Mouse (Mus musculus) splenic B cell, adult 2 months (primary cell): ENCODE results near the gene Rdh16f1.
"Not testable (repeated sequence)": the region's sequence is repeated elsewhere in the genome, so short reads cannot be mapped to it uniquely, and the experiment has no call there.

Experiments used
- DNase-seq: peaks from one replicate; pipeline ENCODE4 v3.0.0-alpha.2; 2011; ENCODE audit warnings: low read depth, low spot score
- H3K27me3 ChIP-seq: 2 replicates; pipeline ENCODE4 v1.6.1; 2012; ENCODE audit warnings: mild to moderate bottlenecking, low read length, moderate library complexity, mixed read lengths; ENCODE audit not compliant: control insufficient read depth, poor library complexity, insufficient read depth, severe bottlenecking
- H3K36me3 ChIP-seq: 2 replicates; pipeline ENCODE4 v1.6.1; 2012; ENCODE audit warnings: mild to moderate bottlenecking, low read length, moderate library complexity, mixed read lengths; ENCODE audit not compliant: control insufficient read depth, poor library complexity, insufficient read depth, severe bottlenecking

Rdh16f1 gene

DNA sequence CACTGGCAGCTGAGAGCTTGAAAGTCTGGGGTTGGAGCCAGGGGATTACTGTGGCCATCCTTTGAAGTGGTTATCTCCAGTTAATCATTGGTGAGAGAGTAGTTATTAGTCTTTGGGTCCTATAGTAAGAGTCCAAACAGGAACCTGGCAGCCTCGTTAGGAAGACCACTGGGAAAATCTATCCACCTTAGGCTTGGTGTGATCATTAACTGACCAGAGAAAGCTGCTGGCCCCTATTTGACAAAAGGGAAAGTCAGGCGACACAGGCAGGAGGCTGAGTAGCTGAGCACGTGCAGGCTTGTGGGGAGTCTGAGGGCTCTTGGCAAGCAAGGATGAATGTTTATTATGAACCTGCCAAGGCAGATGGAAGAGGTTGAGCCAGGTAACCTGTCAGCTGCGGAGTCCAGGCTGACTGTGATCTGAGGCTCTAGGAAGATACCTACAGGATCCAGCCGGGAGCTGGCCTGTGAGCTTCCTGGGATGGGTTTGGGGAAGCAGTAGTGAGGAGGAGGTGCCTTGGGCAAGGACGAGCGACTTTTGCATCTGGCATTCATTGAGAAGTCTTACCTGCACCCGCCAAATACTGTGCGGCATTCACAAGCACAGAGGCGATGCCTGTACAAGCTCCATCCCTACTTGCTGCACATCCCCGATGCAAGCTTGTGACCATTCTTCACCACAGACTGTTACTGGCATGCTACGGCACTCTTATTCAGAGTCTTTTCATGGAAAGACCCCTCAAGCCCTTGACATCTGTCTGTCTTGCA, 4.5 kb downstream of the Rdh16f1 start:
- no peaks in the 10 kb centered on the region for H3K27me3 ChIP-seq
- H3K36me3 ChIP-seq, result no peaks in the 10 kb centered on the region
- DNase-seq, result no peak

DNA sequence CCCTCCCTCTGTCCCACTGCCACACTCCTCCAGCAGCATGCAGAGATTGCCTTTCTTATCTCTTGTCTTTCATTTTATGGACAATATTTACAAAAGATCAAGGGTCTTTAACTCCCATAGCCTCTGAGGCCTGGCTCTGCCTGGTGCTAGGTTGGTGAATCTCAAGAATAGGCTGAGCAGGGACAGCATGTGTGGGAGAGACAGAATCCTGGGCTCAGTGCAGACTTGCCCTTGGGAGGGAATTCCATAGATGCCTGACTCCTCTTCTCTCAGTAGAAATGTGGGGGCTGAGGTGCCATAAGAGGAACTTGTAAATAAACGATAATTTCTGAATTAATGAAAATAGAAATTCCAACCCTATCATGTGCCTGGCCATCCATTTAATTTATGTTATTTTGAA, 7.0 kb downstream of the Rdh16f1 start:
- H3K36me3 ChIP-seq, result no peaks in the 10 kb centered on the region
- no peak for DNase-seq
- no peaks in the 10 kb centered on the region for H3K27me3 ChIP-seq

DNA sequence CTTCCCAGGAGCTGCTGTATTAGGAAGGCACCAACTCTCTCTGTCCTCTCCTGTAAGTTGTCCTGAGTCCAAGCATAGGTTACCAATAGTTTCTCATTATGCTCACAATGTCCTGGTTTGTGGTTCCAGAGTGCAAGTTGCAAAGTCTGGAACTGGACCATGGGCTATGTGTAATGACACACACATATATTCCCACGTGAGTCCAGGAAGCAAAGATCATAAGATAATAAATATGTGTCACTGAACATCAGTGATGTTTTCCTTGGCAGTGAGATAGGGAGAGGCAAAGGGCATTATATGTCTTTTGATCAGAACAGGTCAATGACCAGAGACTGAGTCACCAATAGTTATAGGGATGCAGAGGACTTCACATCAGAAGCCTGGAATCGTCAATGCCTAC, 16.4 kb downstream of the Rdh16f1 start, which contains the start of gene Rdh9:
Gene Rdh9 (plus strand): TSS at position 376 of the 400 bp plus-strand sequence.
- Histone ChIP-seq H3K36me3 (no peaks in the 10 kb centered on the region), H3K27me3 (no peaks in the 10 kb centered on the region; the same call in 1 of the 2 replicates)
- no peak for DNase-seq

DNA sequence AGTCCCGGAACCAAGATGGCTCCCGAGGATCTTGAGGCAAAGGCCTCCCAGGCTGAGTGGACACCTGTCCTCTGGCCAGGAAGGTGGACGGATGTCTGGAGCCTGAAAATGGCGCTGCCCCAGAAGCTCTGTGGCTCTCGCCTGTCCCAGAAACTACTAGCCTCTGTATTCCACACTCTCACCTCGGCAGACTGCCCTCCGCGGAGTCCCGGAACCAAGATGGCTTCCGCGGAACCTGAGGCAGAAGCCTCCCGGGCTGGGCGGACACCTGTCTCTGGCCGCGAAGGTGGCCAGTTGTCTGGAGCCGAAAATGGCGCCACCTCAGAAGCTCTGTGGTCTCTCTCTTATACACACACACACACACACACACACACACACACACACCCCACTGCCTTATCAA, 22.7 kb downstream of the Rdh16f1 start:
- not testable (repeated sequence) for H3K36me3 ChIP-seq, DNase-seq, H3K27me3 ChIP-seq

DNA sequence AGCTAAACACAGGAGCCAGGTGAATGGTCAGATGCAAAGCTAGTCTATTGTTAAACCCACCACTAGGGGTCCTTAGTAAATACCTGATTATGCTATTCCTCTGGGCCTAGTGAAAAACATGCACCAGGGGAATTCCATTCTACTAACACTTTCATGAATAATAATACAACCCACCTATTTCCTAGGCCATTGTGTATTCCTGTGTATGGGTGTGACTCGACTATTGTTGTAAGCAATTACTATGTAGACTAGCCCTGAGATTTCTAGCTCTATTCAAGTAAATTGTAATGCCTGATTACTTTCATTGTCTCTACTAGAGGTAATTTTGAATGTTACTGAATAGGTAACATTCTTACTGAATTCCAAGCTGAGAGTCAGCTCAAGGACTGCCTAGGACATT, 25.8 kb downstream of the Rdh16f1 start:
- not testable (repeated sequence) for H3K36me3 ChIP-seq, DNase-seq, H3K27me3 ChIP-seq

DNA sequence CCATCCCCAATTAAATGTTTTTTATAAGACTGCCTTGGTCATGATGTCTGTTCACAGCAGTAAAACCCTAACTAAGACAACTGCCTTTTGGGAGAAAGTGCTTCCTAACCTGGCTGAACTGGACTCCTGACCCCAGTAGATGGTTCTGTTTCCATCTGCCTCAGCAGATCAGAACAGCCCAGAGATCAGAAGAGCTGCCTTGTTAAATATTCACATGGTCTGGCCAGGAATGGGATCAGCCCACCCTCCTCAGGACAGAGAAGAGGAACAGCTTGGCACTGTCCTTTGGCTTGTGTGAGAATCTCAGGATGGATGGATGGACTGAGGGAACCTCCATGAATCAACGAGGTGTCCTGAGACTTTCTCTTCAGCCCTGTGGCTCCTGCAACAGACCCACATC, 39.7 kb downstream of the Rdh16f1 start:
- Histone ChIP-seq H3K36me3 (no peaks in the 10 kb centered on the region), H3K27me3 (no peaks in the 10 kb centered on the region)
- DNase-seq, result no peak

DNA sequence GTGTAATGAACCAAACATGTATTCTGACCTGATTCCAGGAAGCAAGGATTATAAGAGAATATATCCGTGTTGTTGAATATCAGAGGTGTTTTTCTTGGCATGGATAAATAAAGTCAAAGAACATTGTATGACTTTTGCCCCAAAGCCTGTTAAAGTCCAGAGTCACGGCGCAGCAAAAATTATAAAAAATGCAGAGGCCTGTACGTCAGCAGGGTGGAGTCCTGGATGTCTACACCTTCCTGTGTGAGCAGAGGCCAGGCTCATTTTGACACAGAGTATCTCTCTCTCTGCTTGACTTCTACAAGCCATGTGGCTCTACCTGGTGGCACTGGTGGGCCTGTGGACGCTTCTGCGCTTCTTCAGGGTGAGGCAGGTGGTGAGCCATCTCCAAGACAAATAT, 41.3 kb downstream of the Rdh16f1 start, which contains the start of gene Rdh16:
Gene Rdh16 (plus strand): TSS at position 262 of the 400 bp plus-strand sequence.
- no peak for DNase-seq
- Histone ChIP-seq H3K36me3 (no peaks in the 10 kb centered on the region), H3K27me3 (no peaks in the 10 kb centered on the region)

DNA sequence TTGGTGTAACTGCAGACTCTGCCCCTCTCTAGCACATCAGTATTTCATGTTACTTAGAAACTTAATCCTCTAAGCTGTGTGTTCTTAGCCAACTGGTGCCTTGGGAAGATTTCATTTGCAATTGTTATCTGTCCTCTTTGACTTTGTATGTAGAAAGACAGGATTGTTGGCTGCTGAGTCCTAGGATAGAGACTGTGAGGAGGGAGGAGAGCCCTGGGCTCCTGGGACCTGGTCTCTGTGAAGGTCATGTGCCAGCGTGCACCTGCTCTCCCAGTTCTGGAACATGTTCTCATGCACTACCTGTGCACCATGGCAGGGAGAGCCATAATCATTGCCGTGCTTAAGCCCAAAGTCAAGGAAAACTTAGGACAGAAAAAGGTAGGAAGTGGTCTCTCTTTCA, 42.0 kb downstream of the Rdh16f1 start:
- no peak for DNase-seq
- Histone ChIP-seq H3K27me3 (no peaks in the 10 kb centered on the region), H3K36me3 (no peaks in the 10 kb centered on the region)

DNA sequence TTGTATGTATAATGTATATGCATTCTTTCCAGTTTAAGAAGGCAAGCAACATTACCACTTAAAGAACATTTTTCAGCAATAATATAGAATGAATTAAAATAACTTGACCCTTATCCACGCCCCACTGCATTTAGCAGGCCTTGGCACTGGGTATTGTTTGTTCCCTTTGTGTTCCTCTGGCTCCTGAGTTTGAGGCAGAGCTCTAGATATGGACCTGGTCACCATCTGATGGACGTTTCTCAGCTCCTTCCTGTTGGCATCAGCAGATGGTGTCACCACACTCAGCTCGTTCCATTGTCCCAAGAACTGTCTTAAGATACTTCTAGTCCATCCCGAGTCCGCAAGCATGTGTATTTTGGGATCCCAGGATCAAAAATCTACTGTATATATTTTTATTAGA, 42.6 kb downstream of the Rdh16f1 start:
- DNase-seq, result no peak
- no peaks in the 10 kb centered on the region for H3K27me3 ChIP-seq

DNA sequence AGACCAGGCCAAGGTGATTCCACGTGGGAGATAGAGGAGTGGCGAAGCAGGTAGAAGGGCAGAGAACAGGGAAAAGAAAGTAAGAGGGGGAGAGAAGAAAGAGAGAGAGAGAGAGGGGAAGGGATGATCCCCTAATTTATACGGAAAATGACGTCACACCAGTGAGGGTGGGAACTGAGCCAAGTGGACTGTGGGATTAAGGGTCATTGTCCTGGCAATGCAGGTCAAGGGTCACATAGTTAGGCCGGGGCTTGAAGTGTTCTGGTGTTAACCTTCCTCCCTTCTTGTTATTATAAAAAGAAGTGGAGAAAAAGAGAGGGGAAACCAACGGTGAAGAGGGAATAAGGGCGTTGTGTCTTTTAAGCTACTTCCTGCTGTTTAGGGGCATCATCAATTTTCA, 44.8 kb downstream of the Rdh16f1 start:
- DNase-seq, result no peak
- H3K36me3 ChIP-seq, result no peaks in the 10 kb centered on the region
- no peaks in the 10 kb centered on the region for H3K27me3 ChIP-seq

More for the DNA sequence above, 42.6 kb downstream of the Rdh16f1 start:
- H3K36me3 ChIP-seq, result no peaks in the 10 kb centered on the region

DNA sequence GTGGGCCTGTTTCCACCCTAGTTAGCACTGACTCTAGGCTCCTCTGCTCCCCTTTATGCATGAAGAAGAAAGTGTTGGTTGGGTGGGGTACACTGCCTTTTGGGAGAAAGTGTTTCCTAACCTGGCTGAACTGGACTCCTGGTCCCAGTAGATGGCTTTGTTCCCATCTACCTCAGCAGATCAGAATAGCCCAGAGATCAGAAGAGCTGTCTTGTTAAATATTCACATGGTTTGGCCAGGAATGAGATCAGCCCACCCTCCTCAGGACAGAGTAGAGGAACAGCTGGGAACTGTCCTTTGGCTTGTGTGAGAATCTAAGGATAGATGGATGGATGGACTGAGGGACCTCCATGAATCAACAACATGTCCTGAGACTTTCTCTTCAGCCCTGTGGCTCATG, 56.3 kb downstream of the Rdh16f1 start:
- H3K36me3 ChIP-seq, result no peaks in the 10 kb centered on the region
- DNase-seq, result no peak
- no peaks in the 10 kb centered on the region for H3K27me3 ChIP-seq

DNA sequence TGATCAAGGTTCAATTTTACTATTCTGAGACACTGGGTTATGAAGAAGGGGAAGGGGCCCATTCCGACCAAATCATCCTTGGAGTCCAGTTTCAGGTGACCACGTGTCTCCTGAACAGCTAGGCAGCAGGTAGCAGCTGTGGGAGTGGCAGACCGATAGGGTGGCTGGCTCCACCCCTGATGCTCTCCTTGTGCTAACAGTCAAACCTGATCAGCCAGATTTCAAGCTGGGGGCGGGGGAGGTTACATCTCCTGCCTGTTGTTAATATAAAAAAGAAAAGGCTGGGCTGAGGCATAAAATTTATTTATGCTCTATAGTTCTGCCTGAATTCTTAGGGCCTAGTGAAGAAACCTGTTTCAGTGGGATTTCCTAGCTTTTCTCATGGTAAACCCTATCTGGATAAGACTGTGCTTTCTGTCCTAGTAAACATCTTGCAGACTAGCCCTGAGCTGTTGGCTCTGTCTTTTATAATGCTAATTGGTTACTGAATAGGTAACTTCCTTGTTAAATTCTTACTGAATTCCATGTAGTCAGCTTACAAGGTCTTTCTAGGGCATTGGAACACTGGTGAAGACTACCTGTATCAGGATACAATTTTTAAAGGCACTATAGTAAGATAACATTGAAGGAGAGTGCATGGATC, 57.8 kb downstream of the Rdh16f1 start:
- H3K36me3 ChIP-seq, DNase-seq, H3K27me3 ChIP-seq: not testable (repeated sequence)

DNA sequence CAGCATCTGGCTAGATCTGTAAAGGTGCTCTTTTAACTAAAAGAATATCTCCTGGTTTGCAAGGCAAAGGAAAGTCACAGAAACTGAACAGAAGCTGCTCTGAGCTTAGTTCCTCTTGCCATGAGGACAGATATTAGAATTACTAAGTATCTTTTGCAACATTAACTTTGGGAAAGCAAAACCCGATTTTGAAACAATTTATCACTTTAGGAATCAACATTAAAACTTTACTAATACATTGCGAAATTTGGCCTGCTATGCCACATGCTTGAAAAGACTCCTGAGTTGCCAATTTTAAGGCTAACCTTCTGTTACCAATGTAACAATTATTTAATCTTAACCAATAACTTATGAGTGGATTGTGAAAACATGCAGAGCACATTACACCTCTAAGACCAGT, 62.2 kb downstream of the Rdh16f1 start:
- not testable (repeated sequence) for H3K36me3 ChIP-seq, DNase-seq, H3K27me3 ChIP-seq

DNA sequence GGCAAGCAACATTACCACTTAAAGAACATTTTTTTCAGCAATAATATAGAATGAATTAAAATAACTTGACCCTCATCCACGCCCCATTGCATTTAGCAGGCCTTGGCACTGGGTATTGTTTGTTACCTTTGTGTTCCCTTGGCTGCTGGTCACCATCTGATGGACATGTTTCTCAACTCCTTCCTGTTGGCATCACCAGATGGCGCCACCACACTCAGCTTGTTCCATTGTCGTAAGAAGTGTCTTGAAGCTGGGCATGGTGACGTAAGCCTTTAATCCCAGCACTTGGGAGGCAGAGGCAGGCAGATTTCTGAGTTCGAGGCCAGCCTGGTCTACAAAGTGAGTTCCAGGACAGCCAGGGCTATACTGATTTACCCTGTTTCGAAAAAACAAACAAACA, 65.8 kb downstream of the Rdh16f1 start:
- H3K27me3 ChIP-seq, result no peaks in the 10 kb centered on the region
- H3K36me3 ChIP-seq, result no peaks in the 10 kb centered on the region
- DNase-seq, result peak; percentile 8

DNA sequence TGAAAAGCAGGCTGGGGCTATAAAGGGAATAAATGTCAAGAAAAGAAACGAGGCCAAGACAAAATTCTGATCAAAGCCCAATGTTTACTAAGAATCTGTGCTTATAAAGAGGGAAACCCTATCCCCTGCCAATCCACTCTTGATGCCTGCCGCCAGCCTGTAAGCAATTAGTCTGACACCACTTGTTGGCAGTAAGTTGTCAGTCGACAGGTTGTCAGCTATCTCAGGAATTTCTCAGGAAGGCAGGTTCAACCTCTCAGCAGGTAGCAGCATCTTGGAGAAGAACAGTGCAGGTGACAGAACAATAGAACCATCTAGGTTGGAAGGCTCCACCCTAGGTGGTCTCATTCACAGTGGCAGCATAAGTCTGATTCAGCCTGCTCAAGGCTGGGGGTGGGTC, 69.5 kb downstream of the Rdh16f1 start:
- H3K27me3 ChIP-seq, result no peaks in the 10 kb centered on the region
- no peak for DNase-seq
- H3K36me3 ChIP-seq, result no peaks in the 10 kb centered on the region
